Mouse (Mus musculus) C2C12 (cell line): ENCODE data around the gene Ak7.

Experiments used
- CEBPB ChIP-seq: IDR thresholded peaks from one replicate; pipeline ENCODE4 v1.6.1; 2011; ENCODE audit warnings: low read depth, mild to moderate bottlenecking, control low read depth, moderate library complexity
- CTCF ChIP-seq: IDR thresholded peaks from one replicate; pipeline ENCODE4 v1.5.1; 2011; ENCODE audit not compliant: control insufficient read depth, insufficient read depth, insufficient read length
- FOSL1 ChIP-seq: IDR thresholded peaks from one replicate; pipeline ENCODE4 v1.8.0; 2011; ENCODE audit warnings: mild to moderate bottlenecking, low read length; ENCODE audit not compliant: poor library complexity, insufficient read depth, severe bottlenecking
- MAX ChIP-seq: IDR thresholded peaks from one replicate; pipeline ENCODE4 v1.6.1; 2011; ENCODE audit warnings: mild to moderate bottlenecking, control low read depth
- MYOD1 ChIP-seq: IDR thresholded peaks from one replicate; pipeline ENCODE4 v1.6.1; 2011; ENCODE audit warnings: low read depth; ENCODE audit not compliant: control insufficient read depth, insufficient read length
- MYOG ChIP-seq: IDR thresholded peaks from one replicate; pipeline ENCODE4 v1.6.1; 2011; ENCODE audit not compliant: control insufficient read depth, insufficient read length; ENCODE audit errors: extremely low read depth
- USF1 ChIP-seq: IDR thresholded peaks from one replicate; pipeline ENCODE4 v1.6.1; 2011; ENCODE audit warnings: low read depth, mild to moderate bottlenecking, control low read depth, moderate library complexity

DNA sequence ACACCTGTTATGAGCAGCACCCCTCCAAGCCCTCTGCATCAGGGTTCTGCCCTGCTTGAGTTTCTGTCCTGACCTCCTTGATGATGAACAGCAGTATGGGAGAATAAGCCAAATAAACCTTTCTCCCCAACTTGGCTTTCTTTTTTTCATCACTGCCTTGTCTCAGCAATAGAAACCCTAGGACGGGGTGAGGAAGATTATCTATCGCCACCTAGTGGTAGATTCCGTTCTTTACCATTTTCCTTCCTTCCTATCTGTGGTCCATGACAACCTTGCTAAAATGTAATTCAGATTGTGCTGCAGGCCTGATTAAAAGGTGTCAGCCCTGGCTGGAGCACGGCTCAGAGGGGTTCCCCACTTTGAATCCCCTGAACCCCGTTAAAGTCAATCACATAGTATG is 16.9 kb downstream of the Ak7 start:
- TF ChIP-seq CTCF (peak; percentile 21), MYOG (no peak), USF1 (no peak), FOSL1 (no peak), MAX (no peak), CEBPB (no peak), MYOD1 (no peak)
